Comparison of ENCODE assay signal across 10 mouse cellular contexts in genomic region chr17:84004237-84004636, GRCm38 (mm10).
DNase-seq lines count a peak whose midpoint lies in the region; ATAC-seq and TF ChIP-seq lines count a peak whose summit lies in the region.
"Had no signal": no experiment of that assay in that cellular context is flagged by ENCODE, and none has a peak within 500 bp of the region (broad histone marks: within the 10 kb centered on the region; RNA-seq: fewer than 3 reads in every experiment).

No protein-coding gene starts in this region.

- no peak for ATAC-seq in lung, embryonic 15.5 days (ENCODE audit: borderline replicate concordance, extremely low read depth, low FRiP score, low TSS enrichment)
- ATAC-seq in intestine, postnatal 0 days, result no peak
- no peak for ATAC-seq in midbrain, embryonic 16.5 days

- no peaks in the 10 kb centered on the region for H3K36me3 ChIP-seq in lung, embryonic 15.5 days
- H3K36me3 ChIP-seq in intestine, postnatal 0 days (ENCODE audit: control insufficient read depth, insufficient read depth), result no peaks in the 10 kb centered on the region
- H3K36me3 ChIP-seq in midbrain, embryonic 16.5 days (ENCODE audit: control insufficient read depth, insufficient read depth, low read length), result no peaks in the 10 kb centered on the region
- H3K36me3 ChIP-seq: hindbrain, embryonic 12.5 days had no signal

- peaks cover 36% of the 10 kb centered on the region for H3K4me1 ChIP-seq in lung, embryonic 15.5 days
- H3K4me1 ChIP-seq in intestine, postnatal 0 days (replicated peaks; ENCODE audit: control insufficient read depth, insufficient read depth, low read length), result 0 out of 2 replicates have a peak, but pooled peaks cover 5% of the 10 kb centered on the region
- H3K4me1 ChIP-seq in midbrain, embryonic 16.5 days (ENCODE audit: control insufficient read depth, insufficient read depth, low read length), result no peaks in the 10 kb centered on the region

- TF ChIP-seq CTCF in intestine, postnatal 0 days (IDR thresholded peaks at IDR 0.05; ENCODE audit: low read depth), result no peak; the same call in 1 of the 2 replicates

- no peaks in the 10 kb centered on the region for H3K9me3 ChIP-seq in lung, embryonic 15.5 days
- H3K9me3 ChIP-seq in intestine, postnatal 0 days (ENCODE audit: control insufficient read depth), result no peaks in the 10 kb centered on the region
- H3K9me3 ChIP-seq in midbrain, embryonic 16.5 days (replicated peaks; ENCODE audit: control insufficient read depth, low read length, poor library complexity, severe bottlenecking), result no peaks in the 10 kb centered on the region
- H3K9me3 ChIP-seq: hindbrain, embryonic 12.5 days had no signal

- H3K27ac ChIP-seq in lung, embryonic 15.5 days, result peak overlapping the region; percentile 86
- 0 out of 2 replicates have a peak overlapping the region, but pooled peaks have one; percentile 7 for H3K27ac ChIP-seq in intestine, postnatal 0 days (ENCODE audit: low read depth, low read length)
- H3K27ac ChIP-seq in midbrain, embryonic 16.5 days (ENCODE audit: low read length), result no peak overlapping the region
- H3K27ac ChIP-seq: hindbrain, embryonic 12.5 days had no signal

- H3K27me3 ChIP-seq in lung, embryonic 15.5 days, result no peaks in the 10 kb centered on the region
- no peaks in the 10 kb centered on the region for H3K27me3 ChIP-seq in intestine, postnatal 0 days (replicated peaks; ENCODE audit: control insufficient read depth, insufficient read depth, low read length)
- no peaks in the 10 kb centered on the region for H3K27me3 ChIP-seq in midbrain, embryonic 16.5 days (ENCODE audit: control insufficient read depth, insufficient read depth, low read depth, low read length)

- WGBS in lung, embryonic 15.5 days, result 50% methylated on average over 6 of the region's 6 CpGs
- 47% methylated on average over 6 of the region's 6 CpGs for WGBS in intestine, postnatal 0 days
- 27% methylated on average over 6 of the region's 6 CpGs for WGBS in midbrain, embryonic 16.5 days

- H3K4me3 ChIP-seq in lung, embryonic 15.5 days, result no peak overlapping the region
- H3K4me3 ChIP-seq in intestine, postnatal 0 days (ENCODE audit: low read depth, low read length), result no peak overlapping the region
- H3K4me3 ChIP-seq in midbrain, embryonic 16.5 days (ENCODE audit: low read depth, low read length), result no peak overlapping the region
- H3K4me3 ChIP-seq: hindbrain, embryonic 12.5 days had no signal

- H3K4me2 ChIP-seq in lung, embryonic 15.5 days, result peak overlapping the region; percentile 37
- H3K4me2 ChIP-seq in intestine, postnatal 0 days (replicated peaks; ENCODE audit: low read depth), result no peak overlapping the region
- no peak overlapping the region for H3K4me2 ChIP-seq in midbrain, embryonic 16.5 days (ENCODE audit: low read length)
- H3K4me2 ChIP-seq: hindbrain, embryonic 12.5 days had no signal

- H3K9ac ChIP-seq in lung, embryonic 15.5 days, result peak overlapping the region; percentile 3; the same call in 1 of the 2 replicates
- H3K9ac ChIP-seq in intestine, postnatal 0 days (ENCODE audit: low read depth, low read length), result no peak overlapping the region
- no peak overlapping the region for H3K9ac ChIP-seq in midbrain, embryonic 16.5 days (ENCODE audit: low read depth, low read length)
- H3K9ac ChIP-seq: hindbrain, embryonic 12.5 days had no signal

- DNase-seq in lung, postnatal 25 days (ENCODE audit: low spot score), result no peak
- DNase-seq in T-cell, adult 2 months (ENCODE audit: low spot score), result peak; percentile 84
- peak; percentile 79 for DNase-seq in thymus, postnatal 0 days (ENCODE audit: low spot score)
- DNase-seq in adrenal gland, adult 8-10 months, result no peak
- DNase-seq in left cerebral cortex, adult 11 months (ENCODE audit: low spot score), result no peak
- DNase-seq: adrenal gland, adult 2 months had no signal

Comparison
In these comparisons a context has a peak if more than half of its experiments do, and no peak if none do; other contexts are left out.
1. DNase-seq: peak in T-cell, adult 2 months (single experiment) and thymus, postnatal 0 days (single experiment); none in lung, postnatal 25 days (single experiment), adrenal gland, adult 8-10 months (single experiment) and left cerebral cortex, adult 11 months (single experiment).